Mouse (Mus musculus): ENCODE measurements around the gene Tbxas1. TPM values are rescaled to one million over a fixed set of nuclear protein-coding genes. Genes with fewer than 3 reads are reported as not detected.

Tbxas1 gene
- polyA plus RNA-seq (2012; rRNA removed): 2.9 and 3.1 TPM in 2 replicates

GRCm38 (mm10) chr6:38875258-38876070, at the start of gene Tbxas1:
Tbxas1 (plus strand) TSS chr6:38875404.

GRCm38 (mm10) chr6:38876071-38876911, 1.1 kb downstream of the Tbxas1 start, which contains the start of gene Hipk2:
Hipk2 (minus strand) TSS chr6:38876165.

DNA sequence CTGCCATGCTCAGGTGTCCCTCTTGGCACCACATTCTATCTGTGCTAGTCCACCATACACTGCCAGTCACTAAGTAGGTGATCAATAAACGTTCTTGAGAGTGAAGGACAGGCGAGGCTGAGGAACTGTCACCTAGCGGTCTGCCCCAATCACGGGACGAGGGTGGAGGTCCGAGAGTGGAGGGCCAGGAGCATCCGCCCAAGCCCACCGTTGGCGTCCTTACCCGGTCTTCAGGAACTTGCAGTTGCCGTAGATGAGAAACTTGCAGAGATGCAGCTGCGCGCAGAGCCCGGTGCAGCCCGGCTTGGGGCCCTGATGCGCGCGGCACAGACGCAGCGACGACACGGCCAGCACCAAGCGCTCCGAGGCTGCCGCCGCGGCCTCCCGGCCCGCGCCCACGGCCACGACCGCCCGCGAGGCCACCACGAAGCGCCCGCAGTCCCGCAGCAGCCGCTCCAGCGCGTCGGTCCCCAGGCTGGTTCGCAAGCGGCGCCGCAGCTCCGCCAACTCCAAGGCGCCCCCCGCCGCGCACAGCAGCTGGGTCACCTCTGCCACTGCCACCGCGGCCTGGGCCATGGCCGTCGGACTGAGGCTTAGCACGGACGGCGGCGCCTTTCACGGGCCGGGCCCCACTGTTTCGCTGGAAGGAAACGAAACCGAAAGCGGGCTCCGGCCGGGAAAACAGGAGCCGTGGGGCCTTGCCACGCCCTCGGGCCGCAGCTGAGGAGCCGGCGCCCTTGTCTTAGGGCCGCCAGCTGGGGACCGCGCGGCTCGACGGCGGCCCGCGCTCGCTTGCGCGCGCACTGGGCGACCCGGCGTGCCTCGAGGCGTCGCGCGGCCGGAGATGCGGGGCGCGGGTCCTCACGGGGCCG, 242.6 kb downstream of the Tbxas1 start, which contains the start of gene Parp12:
Gene Parp12, minus strand, starts transcription at position 766 of the 872 bp plus-strand sequence.

Other genes starting within 250 kb of the Tbxas1 start
- 1.0 and 1.2 TPM in 2 replicates for gene Klrg2, start 238.2 kb upstream of the Tbxas1 start, polyA plus RNA-seq (2012; rRNA removed)
- 0.52 TPM in 2 replicates for gene Clec2l, start 212.3 kb upstream of the Tbxas1 start, polyA plus RNA-seq (2012; rRNA removed)
- 16.2 and 17.8 TPM in 2 replicates for gene Hipk2, start 761 bp downstream of the Tbxas1 start, polyA plus RNA-seq (2012; rRNA removed)
- gene Parp12, start 242.9 kb downstream of the Tbxas1 start, polyA plus RNA-seq (2012; rRNA removed): 56.3 and 73.8 TPM in 2 replicates